Mouse (Mus musculus): ENCODE measurements around the gene Olfr630. TPM values are rescaled to one million over a fixed set of nuclear protein-coding genes. Genes with fewer than 3 reads are reported as not detected.
"Not testable (repeated sequence)": the region's sequence is repeated elsewhere in the genome, so short reads cannot be mapped to it uniquely, and the experiment has no call there.

The Olfr630 gene
- polyA plus RNA-seq (2012; rRNA removed): not detected in 2 replicates

GRCm38 (mm10) chr7:103757233-103757632 lies at the start of gene Olfr630:
Olfr630 (minus strand) TSS chr7:103757333.
- no peak for DNase-seq (ENCODE audit: low read depth)

GRCm38 (mm10) chr7:103806856-103807255 lies 49.7 kb upstream of the Olfr630 start:
- no peak for DNase-seq (ENCODE audit: low read depth)

GRCm38 (mm10) chr7:103792669-103793388 lies 35.7 kb upstream of the Olfr630 start:
- no peak for DNase-seq (ENCODE audit: low read depth)

- DNase-seq (ENCODE audit: low read depth): no peak
Measured at GRCm38 (mm10) chr7:103791721-103792120, 34.6 kb upstream of the Olfr630 start, which contains the start of gene Olfr67. Olfr67 (minus strand) TSS chr7:103791821.

- no peak for DNase-seq (ENCODE audit: low read depth)
Measured at GRCm38 (mm10) chr7:103779598-103779997, 22.5 kb upstream of the Olfr630 start, which contains the start of gene Olfr68. Olfr68 (minus strand) TSS chr7:103779698.

GRCm38 (mm10) chr7:103777652-103778051 lies 20.5 kb upstream of the Olfr630 start:
- not testable (repeated sequence) for DNase-seq (ENCODE audit: low read depth)

GRCm38 (mm10) chr7:103771494-103771893 lies 14.4 kb upstream of the Olfr630 start, which contains the start of gene Olfr69:
Olfr69 (minus strand) TSS chr7:103771594.
- DNase-seq (ENCODE audit: low read depth): no peak

- not testable (repeated sequence) for DNase-seq (ENCODE audit: low read depth)
Measured at GRCm38 (mm10) chr7:103767687-103768086, 10.6 kb upstream of the Olfr630 start.

GRCm38 (mm10) chr7:103762212-103762611 lies 5.1 kb upstream of the Olfr630 start:
- not testable (repeated sequence) for DNase-seq (ENCODE audit: low read depth)

- DNase-seq (ENCODE audit: low read depth): no peak
Measured at GRCm38 (mm10) chr7:103744843-103745242, 12.3 kb downstream of the Olfr630 start, which contains the start of gene Olfr629. Olfr629 (minus strand) TSS chr7:103744943.

- no peak for DNase-seq (ENCODE audit: low read depth)
Measured at GRCm38 (mm10) chr7:103730074-103730473, 27.1 kb downstream of the Olfr630 start, which contains the start of gene Olfr628. Olfr628 (plus strand) TSS chr7:103730374.

GRCm38 (mm10) chr7:103716398-103716797 lies 40.7 kb downstream of the Olfr630 start:
- not testable (repeated sequence) for DNase-seq (ENCODE audit: low read depth)

GRCm38 (mm10) chr7:103714371-103714770 lies 42.8 kb downstream of the Olfr630 start, which contains the start of gene Olfr243:
Olfr243 (plus strand) TSS chr7:103714671.
- DNase-seq (ENCODE audit: low read depth): no peak

GRCm38 (mm10) chr7:103712024-103712423 lies 45.1 kb downstream of the Olfr630 start:
- no peak for DNase-seq (ENCODE audit: low read depth)

Other genes starting within 250 kb of the Olfr630 start
- gene Olfr610, start 245.2 kb downstream of the Olfr630 start, polyA plus RNA-seq (2012; rRNA removed): not detected in 2 replicates
- not detected in 2 replicates for gene Olfr611, start 236.5 kb downstream of the Olfr630 start, polyA plus RNA-seq (2012; rRNA removed)
- gene Olfr612, start 214.6 kb downstream of the Olfr630 start, polyA plus RNA-seq (2012; rRNA removed): not detected in 2 replicates
- gene Olfr613, start 209.3 kb downstream of the Olfr630 start, polyA plus RNA-seq (2012; rRNA removed): not detected in 2 replicates
- not detected in 2 replicates for gene Olfr615, start 201.3 kb downstream of the Olfr630 start, polyA plus RNA-seq (2012; rRNA removed)
- not detected in 2 replicates for gene Olfr616, start 188.2 kb downstream of the Olfr630 start, polyA plus RNA-seq (2012; rRNA removed)
- gene Olfr617, start 184.3 kb downstream of the Olfr630 start, polyA plus RNA-seq (2012; rRNA removed): not detected in 2 replicates
- gene Olfr618, start 167.2 kb downstream of the Olfr630 start, polyA plus RNA-seq (2012; rRNA removed): not detected in 2 replicates
- gene Olfr619, start 156.8 kb downstream of the Olfr630 start, polyA plus RNA-seq (2012; rRNA removed): not detected in 2 replicates
- not detected in 2 replicates for gene Olfr620, start 144.8 kb downstream of the Olfr630 start, polyA plus RNA-seq (2012; rRNA removed)
- not detected in 2 replicates for gene Olfr622, start 114.6 kb downstream of the Olfr630 start, polyA plus RNA-seq (2012; rRNA removed)
- not detected in 2 replicates for gene Olfr623, start 93.6 kb downstream of the Olfr630 start, polyA plus RNA-seq (2012; rRNA removed)
- not detected in 2 replicates for gene Olfr624, start 86.1 kb downstream of the Olfr630 start, polyA plus RNA-seq (2012; rRNA removed)
- not detected in 2 replicates for gene Olfr625-ps1, start 74.6 kb downstream of the Olfr630 start, polyA plus RNA-seq (2012; rRNA removed)
- not detected in 2 replicates for gene Olfr243, start 42.7 kb downstream of the Olfr630 start, polyA plus RNA-seq (2012; rRNA removed)
- not detected in 2 replicates for gene Olfr628, start 27.0 kb downstream of the Olfr630 start, polyA plus RNA-seq (2012; rRNA removed)
- not detected in 2 replicates for gene Olfr629, start 12.4 kb downstream of the Olfr630 start, polyA plus RNA-seq (2012; rRNA removed)
- gene Olfr69, start 14.3 kb upstream of the Olfr630 start, polyA plus RNA-seq (2012; rRNA removed): not detected in 2 replicates
- not detected in 2 replicates for gene Olfr68, start 22.4 kb upstream of the Olfr630 start, polyA plus RNA-seq (2012; rRNA removed)
- not detected in 2 replicates for gene Olfr67, start 34.5 kb upstream of the Olfr630 start, polyA plus RNA-seq (2012; rRNA removed)
- gene Hbb-bt, start 56.7 kb upstream of the Olfr630 start, polyA plus RNA-seq (2012; rRNA removed): 189 and 481 TPM in 2 replicates
- gene Hbb-bs, start 70.8 kb upstream of the Olfr630 start, polyA plus RNA-seq (2012; rRNA removed): 2,031 and 4,766 TPM in 2 replicates
- not detected in 2 replicates for gene Hbb-bh2, start 83.2 kb upstream of the Olfr630 start, polyA plus RNA-seq (2012; rRNA removed)
- not detected in 2 replicates for gene Hbb-bh1, start 85.8 kb upstream of the Olfr630 start, polyA plus RNA-seq (2012; rRNA removed)
- not detected in 2 replicates for gene Hbb-y, start 95.9 kb upstream of the Olfr630 start, polyA plus RNA-seq (2012; rRNA removed)
- not detected in 2 replicates for gene Olfr66, start 128.9 kb upstream of the Olfr630 start, polyA plus RNA-seq (2012; rRNA removed)
- not detected in 2 replicates for gene Olfr64, start 137.2 kb upstream of the Olfr630 start, polyA plus RNA-seq (2012; rRNA removed)
- not detected in 2 replicates for gene Olfr65, start 146.2 kb upstream of the Olfr630 start, polyA plus RNA-seq (2012; rRNA removed)
- gene Olfr631, start 171.5 kb upstream of the Olfr630 start, polyA plus RNA-seq (2012; rRNA removed): not detected in 2 replicates
- gene Olfr632, start 177.0 kb upstream of the Olfr630 start, polyA plus RNA-seq (2012; rRNA removed): not detected in 2 replicates
- gene Olfr633, start 187.1 kb upstream of the Olfr630 start, polyA plus RNA-seq (2012; rRNA removed): not detected in 2 replicates
- gene Olfr635, start 213.8 kb upstream of the Olfr630 start, polyA plus RNA-seq (2012; rRNA removed): not detected in 2 replicates
- gene Olfr638, start 241.4 kb upstream of the Olfr630 start, polyA plus RNA-seq (2012; rRNA removed): not detected in 2 replicates